Mouse (Mus musculus): ENCODE results near the gene Txndc2.
A peak's percentile ranks its signal among the peaks of the same experiment; 100 is the strongest.

Txndc2 gene

DNA sequence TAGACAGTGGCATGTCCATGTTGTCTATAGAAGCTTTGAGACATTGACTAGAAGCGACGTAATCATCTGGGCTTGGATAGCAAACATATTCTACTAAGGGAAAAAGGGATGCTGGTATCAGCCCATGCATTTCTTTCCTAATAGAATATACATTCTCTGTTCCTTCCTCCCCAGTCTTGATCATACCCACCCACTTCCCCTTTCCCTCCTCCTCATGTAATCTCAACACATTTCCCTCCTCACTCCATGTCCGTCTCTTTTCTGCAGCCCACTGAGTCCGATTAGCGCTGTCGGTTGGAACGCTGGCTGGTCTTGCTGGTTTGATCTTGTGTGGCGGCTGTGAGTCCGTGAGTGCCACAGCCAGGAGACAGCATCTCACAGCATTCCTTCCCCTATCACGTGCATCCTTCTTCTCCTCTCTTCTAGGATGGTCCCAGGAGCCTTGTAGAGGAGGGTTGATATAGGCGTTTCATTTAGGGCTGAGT, at the start of gene Txndc2:
Gene Txndc2, minus strand, starts transcription at position 435 of the 485 bp plus-strand sequence.
- no peak for DNase-seq (ENCODE audit: low spot score)

DNA sequence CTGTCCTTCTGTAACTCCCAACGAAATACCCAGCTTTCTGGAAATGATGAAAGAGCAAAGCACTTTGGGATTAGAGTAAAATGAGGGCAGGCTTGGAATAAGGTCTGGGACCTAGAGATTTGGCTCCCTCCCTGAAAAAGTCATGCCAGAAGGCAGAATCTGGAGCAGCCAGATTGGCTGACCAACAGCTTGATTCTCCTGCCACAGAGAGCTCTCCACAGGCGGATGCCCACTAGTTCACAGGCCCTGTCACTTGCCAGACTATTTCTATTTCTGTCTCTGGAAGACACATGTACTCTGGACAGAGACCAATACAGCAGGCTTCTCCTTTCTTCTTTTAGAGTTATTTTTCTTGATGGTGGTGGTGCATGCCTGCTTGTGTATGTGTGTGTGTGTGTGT, 41.8 kb upstream of the Txndc2 start:
- DNase-seq (ENCODE audit: low spot score), result no peak

DNA sequence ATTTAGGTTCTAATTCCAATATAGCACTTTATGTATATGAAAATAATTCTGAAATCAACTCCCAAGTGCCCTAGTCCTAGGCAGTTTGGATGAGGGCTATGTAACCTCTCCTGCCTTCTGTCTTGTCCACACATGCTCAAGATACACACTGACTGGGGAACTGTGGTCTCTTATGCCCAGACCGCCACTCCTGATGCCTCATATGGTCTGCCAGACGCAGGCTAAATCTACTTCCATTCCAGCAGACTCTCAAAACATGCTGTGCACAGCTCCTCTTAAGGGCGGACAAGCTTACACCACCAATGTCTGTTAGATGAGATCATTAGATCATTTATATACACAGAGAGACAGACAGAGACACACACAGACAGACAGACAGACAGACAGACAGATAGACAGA, 41.3 kb upstream of the Txndc2 start:
- DNase-seq (ENCODE audit: low spot score), result no peak

DNA sequence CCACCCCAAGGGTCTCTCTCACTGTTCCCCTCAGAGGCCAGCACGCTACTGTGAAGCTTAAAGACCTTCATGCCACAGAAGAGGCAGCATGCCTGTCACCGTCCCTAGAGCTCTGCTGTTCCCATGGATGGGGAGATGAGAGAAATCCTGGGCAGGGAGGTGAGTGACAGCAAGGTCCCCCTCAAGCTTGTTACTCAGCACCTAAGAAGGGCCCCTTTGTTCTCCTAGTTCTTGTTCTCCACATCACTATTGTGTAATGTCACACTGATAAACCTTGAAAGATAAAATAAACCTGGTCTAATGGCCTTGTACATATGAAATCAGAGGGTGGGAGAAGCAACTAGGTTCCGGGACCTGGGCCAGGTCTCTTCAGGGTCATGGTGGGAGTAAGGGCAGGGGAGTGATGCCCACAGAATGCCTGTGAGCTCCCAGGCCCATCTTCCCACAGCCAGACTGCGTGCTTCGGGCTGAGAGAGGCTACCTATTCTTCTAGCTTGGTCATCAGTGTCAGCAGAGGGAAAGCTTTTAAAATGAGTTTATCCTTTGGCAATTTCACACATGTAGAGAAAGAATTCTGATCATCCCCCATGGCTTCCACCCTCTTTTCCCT, 40.2 kb upstream of the Txndc2 start:
- no peak for DNase-seq (ENCODE audit: low spot score)

DNA sequence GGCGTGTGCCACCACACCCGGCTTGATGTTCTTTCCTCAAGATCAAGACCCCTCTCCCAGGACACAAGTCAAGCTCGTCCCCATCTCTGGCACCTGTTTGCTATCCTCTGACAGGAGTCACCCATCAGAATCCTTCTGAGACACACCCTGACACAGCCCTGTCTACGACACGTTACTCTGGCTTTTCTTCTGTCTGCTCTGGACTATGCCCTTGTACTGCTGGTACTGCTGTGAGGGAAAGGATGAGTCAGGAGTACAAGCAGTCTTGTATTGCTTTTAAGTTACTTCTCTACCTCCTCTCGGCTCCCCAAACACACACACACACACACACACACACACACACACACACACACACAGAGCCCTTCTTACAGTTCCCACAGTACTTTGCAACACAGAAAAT, 39.5 kb upstream of the Txndc2 start:
- DNase-seq (ENCODE audit: low spot score), result no peak

DNA sequence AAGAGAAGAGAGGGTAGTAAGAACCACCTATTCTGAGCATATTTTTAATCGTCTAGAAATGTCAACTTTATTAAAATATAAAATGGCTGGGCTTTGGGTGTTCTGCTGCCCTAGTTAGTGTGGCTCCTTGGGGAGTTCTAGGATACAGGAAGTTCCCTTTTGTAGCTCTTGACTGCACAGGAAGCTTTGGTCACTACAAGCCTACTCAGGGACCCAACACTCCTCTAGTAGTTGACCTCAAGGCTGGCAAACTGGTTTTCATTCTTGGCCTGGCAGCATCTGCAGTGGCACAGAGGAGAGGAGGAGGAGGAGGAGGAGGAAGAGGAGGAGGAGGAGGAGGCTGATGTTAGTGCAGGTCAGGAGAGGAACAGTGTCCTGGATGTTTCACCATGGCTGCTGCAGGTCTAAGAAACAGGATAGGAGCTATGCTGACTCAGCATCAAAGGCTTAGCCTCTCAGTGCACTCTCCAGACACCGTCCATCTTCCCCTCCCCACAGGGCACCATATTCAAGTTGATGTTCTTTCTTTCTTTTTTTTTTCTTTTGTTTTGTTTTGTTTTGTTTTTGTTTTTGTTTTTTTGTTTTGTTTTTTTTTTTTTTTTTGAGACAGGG, 38.9 kb upstream of the Txndc2 start:
- no peak for DNase-seq (ENCODE audit: low spot score)

DNA sequence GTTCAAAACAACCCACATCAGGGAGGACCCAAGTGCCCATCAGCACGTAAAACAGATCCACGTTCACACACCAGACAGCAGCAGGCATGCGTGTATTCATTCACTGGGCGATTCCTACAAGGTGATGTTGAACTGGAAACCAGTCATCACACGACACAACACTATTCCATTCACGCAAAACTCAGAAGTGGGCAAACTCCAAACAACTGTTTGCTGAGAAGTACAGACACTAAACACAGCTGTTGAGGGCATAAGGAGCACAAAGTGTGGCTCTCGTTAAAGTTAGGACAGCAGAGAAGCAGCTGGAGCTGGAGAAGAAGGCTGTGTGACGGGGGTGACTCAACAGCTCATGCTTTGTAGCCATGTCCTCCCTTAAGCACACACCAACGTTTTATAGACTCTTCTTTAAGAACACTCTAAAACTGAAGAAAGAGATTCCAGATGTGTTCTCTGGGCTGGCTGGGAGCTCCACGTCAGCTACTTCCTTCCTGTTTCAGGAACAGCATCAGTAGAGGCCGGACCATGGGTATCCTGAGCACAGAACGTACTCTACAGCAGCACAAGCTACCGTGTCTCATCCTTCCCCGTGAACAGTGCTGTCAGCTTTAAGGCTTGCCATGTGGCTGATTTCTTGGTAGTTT, 38.0 kb upstream of the Txndc2 start:
- DNase-seq (ENCODE audit: low spot score), result no peak

DNA sequence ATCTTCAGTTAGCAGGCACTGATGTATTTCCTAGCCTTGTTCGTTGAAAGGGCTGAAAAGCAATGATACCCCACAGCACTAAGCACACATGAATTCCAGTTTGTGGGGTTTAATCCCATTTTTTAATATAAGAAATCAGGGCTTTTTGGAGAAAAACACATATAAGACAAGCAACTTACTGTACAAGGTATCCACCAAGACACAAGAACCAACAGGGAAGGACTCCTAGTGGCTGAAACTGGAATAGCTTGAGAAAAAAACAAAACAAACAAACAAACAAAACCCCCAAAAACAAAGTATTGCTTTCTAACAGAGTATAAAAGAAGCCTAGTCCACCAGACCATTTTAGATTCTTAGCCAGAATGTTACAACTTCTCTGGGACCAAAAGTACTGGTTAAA, 35.8 kb upstream of the Txndc2 start:
- no peak for DNase-seq (ENCODE audit: low spot score)

DNA sequence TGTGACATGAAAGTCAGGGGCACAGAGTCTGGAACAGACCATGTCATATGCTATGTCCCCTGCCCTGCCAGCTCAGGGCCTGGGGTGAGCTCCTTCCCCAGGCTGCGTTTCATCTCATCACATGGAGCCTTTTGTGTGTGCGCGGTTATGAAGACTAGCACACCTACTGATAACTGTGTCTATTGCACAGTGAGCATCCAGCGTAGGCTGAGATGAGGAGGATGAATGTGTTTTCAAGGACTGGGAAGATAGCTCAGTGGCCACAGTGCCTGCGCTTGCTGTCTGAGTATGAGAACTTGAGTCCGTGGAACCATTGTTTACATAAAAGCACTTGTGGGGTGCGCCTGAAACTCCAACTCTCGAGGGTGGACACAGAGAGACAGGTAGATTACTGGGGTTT, 34.6 kb upstream of the Txndc2 start:
- no peak for DNase-seq (ENCODE audit: low spot score)

DNA sequence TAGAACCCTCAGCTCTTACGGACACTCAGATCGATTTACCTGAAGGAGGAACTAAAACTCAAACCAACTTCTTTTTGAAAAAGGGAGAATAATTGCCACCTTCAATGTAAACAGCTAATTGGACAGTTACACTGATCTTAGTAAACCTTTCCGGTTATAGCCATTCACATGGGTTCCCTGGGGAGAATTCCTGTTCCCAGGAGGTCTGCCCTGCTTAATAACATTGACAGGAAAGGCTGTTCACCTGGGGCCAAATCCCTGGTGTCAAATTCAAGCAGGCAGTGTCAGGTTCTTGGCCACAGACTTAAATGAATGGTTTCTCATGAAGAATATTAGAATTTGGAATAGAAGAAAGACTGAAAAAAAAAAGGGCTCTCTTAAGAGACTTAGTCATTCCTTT, 34.0 kb upstream of the Txndc2 start:
- DNase-seq (ENCODE audit: low spot score), result no peak

DNA sequence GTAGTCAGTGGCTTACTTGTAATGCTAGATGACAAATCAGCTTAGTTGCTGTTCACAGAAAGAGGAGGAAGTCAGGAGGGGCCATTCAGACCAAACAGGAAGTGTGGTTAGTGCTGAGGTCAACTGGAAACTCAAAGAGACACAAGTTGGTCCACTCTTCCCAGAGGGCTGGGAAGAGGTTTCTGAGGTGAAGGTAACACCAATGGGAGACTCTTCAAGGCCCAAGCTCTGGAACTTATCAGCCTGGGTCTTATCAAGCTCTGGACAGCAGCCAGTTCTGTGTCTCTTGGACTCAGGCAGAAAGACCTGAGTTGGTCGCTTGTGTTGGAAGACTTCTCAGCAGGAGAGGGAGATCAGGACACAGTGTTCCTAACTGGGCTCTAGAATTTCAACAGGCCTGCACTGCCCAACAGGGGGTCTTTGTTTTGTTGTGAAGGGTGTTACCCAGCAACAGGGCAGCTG, 32.8 kb upstream of the Txndc2 start:
- no peak for DNase-seq (ENCODE audit: low spot score)

DNA sequence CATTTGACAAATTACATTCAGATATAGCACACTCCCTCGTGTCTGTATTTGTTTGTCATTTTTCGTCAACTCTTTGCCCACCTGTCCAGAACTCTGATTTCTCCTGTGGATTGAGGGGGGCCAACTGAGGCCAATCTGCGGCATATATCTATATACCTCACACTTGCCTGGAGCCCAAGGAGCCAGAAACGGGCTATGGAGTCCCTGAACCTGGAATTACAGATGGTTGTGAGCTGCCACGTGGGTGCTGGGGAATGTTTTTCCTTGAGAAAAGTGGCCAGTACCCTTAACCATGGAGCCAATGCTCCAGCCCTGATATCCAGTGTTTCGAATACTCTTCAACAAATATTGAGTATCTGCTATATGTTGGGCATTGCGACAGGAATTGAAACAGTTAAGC, 31.0 kb upstream of the Txndc2 start:
- DNase-seq (ENCODE audit: low spot score), result no peak

DNA sequence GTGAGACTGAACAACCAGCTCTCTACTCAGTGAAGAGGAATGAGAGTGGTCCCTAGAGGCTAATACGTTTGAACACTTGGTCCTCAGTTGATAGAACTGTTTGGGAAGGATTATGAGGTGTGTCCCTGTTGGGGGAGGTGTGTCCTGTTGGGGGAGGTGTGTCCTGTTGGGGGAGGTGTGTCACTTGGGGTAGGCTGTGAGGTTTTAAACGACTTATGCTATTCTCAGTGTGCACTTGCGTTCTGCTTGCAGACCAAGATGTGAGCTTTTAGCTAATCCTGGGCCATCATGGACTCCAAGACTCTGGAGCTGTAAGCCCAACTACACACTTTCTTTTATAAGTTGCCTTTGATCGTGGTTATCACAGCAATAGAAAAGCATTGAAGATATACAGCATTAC, 27.1 kb upstream of the Txndc2 start:
- DNase-seq (ENCODE audit: low spot score), result no peak

DNA sequence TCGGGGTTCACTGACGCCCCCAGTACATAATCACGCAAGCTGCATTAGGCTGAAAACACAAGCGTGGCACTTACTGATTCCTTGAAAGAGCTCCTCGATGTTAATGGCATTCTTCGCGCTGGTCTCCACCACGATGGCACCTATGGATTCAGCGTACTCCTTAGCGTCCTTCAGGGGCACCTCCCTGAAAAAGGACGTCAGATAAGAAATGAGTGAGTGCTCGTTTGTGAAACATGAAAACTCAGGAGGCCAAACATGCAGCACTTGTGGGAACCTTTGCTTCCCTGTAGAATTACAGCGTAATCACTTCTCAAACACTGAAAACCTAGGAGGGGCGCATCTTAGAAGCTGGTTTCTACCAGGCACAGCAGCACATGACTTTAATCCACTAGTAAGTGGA, 25.8 kb upstream of the Txndc2 start:
- no peak for DNase-seq (ENCODE audit: low spot score)

DNA sequence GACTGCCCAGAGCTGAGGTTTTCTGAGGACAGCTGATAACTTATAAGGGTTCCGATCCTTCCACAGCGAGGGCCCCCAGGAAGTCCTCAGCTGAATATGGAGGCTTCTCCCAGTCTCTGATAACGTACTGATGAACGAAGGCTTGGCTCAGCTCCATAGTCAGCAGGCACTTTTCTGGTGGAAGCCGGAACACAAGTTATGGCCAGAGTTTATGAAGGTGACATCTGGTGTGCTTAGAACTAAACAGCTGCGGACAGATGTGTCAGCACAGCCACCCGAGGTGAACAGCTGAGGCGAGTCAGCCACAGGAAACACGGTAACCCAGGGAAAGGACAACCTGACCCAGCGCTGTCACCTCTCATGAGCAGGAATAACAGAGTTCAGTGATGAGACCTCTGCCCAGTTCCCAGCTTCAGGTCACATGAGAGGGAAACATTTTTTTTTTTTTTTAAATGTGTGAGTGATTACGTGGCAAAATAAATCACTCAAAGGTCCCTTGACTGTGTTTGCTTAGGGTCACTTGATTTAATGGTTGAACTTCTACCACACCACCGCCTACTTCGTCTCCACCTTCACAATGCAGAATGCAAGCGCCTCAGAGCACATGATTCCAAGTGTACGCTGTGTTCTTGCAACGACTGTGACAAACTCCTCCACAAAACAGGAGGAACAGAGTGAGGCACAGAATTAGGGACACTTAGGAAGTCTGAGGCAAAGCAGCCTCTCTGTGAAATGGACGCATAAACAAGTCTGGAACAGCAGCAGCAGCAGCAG, 24.6 kb upstream of the Txndc2 start:
- no peak for DNase-seq (ENCODE audit: low spot score)

DNA sequence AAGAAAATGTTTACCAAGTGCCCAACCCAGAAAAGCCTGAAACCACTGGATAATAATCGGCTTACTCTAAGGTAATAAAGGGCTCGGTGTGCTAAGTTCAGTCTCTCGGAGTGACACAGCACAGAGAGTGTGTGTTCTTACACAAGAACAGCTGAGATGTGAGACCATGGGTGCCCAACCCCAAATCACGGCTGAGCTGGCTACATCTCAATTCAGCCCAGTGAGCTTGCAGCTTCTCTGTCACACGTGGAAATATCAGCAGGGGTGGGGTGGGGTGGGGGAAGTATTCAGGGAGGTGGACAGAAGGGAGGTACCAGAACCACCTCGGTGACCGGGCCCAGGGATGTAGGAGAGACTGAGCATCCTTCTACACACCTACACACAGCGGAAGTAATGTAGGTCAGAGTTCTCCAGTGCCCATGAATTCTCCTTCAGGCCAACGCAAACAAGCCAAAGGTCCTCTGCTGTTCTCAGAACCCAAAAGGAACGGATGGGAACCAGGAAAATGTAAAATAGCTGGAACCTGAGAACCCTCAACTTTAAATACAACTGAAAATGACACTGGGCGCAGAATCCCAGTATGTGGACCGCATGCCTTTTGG, 23.9 kb upstream of the Txndc2 start:
- no peak for DNase-seq (ENCODE audit: low spot score)

DNA sequence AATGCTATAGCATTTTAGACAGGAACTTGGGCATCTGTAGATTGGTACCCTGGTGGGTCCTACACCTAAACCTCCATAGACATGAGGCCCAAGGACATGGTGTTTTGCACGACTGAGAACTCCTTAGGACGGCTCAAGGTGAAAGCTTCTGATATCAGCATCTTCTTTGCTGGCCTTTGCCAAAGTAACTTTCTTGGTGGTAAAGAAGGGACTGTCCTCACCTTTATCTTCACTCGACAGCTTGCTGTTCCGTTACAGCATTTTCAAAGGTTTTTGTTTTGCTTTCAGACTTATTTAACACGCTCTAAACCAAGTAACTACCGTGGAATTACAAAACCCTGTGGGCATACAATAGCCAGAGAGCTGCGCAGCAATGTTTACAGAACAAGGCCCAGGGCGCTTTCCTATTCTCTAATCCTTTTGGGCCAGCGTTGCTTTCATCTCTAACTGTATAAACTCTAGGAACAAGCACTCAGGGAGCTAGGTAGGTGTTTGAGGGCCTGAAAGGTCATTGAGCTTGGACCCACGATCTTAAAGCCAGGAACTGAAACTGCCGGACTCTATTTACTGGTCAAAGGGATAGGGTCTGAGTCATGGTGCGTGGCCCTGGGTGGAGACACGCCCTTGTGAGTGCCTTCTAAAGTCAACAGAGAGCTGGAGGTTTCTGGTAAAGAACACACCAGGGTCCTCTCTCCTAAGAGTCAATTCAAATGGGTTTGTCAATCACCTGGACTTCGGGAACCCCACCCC, 21.5 kb upstream of the Txndc2 start:
- DNase-seq (ENCODE audit: low spot score), result peak; percentile 30

DNA sequence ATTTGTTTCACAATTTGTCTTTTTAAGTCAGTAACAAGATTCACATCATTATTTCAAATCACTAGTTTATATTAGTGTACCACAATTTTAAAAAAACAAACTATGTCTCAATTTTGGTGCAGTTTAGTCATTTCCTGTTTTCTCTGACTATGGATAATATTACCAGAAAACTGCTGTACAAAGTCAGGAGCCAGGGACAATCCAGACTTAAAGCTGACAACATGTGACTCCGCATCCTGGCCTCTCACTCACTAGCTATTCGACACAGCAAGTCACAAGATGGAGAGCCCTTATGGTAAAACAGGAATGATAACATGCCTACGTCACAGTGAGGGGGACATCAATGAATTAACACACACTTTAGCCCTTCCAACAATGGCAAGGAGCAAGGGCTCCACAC, 20.7 kb upstream of the Txndc2 start:
- DNase-seq (ENCODE audit: low spot score), result no peak

DNA sequence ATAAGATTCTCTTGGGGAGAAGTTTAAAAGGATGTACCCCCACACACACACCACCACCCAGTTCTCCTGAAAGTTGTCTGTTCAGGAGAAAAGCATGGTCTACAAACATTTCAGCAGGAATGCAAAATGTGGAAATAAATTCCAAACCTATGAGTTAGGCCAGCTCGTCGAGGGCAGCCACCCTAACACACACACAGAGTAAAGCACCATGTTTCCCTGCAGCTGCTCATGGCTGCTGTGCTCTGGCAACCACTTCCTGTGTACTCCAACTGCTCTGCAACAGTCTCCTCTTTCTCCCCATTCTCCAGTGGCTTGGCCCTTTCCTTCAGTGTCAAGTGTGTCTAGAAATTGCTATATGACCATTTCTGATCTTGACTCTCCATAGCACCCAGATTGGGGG, 16.4 kb upstream of the Txndc2 start:
- no peak for DNase-seq (ENCODE audit: low spot score)

DNA sequence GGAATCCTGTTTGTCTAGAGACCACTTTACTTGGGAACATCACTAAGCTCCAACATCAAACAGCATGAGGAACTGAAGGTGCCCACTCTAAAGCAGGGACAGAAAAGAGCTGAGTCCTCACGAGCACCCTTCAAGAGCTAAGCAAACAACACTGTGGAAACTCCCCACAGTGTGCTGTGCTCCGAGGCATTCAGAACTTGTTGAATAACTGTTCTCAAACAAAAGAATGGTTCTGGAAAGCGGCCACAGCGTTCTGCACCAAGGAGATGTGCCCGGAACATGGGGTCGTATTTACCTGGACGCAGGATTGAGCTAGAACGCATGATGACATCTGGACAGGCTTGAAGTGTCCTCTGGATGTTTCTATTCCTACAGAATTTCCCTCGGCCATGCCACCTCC, 16.0 kb upstream of the Txndc2 start:
- no peak for DNase-seq (ENCODE audit: low spot score)

DNA sequence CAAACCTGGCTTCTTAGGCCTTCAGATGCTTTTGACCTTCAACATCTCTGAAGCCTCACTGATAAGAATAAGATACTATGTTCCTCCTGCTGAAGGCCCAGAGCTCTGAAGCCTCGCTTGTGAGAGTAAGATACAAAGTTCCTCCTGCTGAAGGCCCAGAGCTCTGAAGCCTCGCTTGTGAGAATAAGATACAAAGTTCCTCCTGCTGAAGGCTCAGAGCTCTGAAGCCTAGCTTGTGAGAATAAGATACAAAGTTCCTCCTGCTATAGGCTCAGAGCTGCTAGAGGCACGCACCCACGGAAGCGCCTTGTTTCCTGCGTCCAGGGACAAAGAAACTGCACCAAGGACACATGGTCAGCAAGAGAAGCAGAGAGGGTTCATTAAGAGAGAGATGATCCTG, 14.8 kb upstream of the Txndc2 start:
- DNase-seq (ENCODE audit: low spot score), result no peak

DNA sequence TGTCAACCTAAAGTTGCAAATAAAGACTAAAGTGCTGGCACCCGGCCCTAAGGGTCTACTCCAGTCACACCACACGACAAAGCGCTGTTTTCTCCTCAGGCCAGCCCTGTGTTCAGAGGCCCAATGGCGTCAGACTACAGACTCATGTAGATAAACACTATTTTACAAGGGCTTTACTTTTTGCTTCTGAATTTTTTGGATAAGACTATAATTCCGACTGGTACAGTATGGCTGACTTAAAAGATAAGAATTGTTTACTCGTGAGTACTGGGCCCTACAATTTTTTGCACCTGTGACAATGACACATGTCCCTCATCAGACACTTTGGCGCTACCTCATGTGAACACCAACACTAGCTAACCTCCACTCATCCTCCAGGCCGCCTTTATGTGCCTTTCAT, 14.1 kb upstream of the Txndc2 start:
- DNase-seq (ENCODE audit: low spot score), result no peak

Data from spleen, adult 12 weeks (tissue).